Mouse (Mus musculus): ENCODE measurements around the gene Gtf3c3. TPM values are rescaled to one million over a fixed set of nuclear protein-coding genes. Genes with fewer than 3 reads are reported as not detected.

Gene Gtf3c3
- total and polyA plus RNA-seq, 2 experiments from 2014 or later: 16.7 to 21.5 TPM

GRCm38 (mm10) chr1:54443641-54444040, 4.9 kb upstream of the Gtf3c3 start:
- no peak overlapping the region for H3K4me2 ChIP-seq (ENCODE audit: low read depth, low read length)
- DNase-seq (ENCODE audit: low spot score) (peak; percentile 30), ATAC-seq (no peak; the same call in 1 of the 2 replicates)
- no peaks in the 10 kb centered on the region for H3K4me1 ChIP-seq (ENCODE audit: insufficient read depth, low read length)
- no peak overlapping the region for H3K9ac ChIP-seq (replicated peaks; ENCODE audit: low read length)
- H3K27me3 ChIP-seq (ENCODE audit: insufficient read depth, low read length): no peaks in the 10 kb centered on the region
- TF ChIP-seq CTCF (IDR thresholded peaks at IDR 0.05; ENCODE audit: low read depth): no peak
- WGBS: 46% methylated on average over 7 of the region's 7 CpGs
- H3K36me3 ChIP-seq (ENCODE audit: insufficient read depth, low read length): no peaks in the 10 kb centered on the region
- no peak overlapping the region for H3K27ac ChIP-seq
- H3K9me3 ChIP-seq (ENCODE audit: low read length): no peaks in the 10 kb centered on the region
- H3K4me3 ChIP-seq (ENCODE audit: low read length): no peak overlapping the region

GRCm38 (mm10) chr1:54439080-54439476, 307 bp upstream of the Gtf3c3 start:
- Histone ChIP-seq H3K36me3 (ENCODE audit: insufficient read depth, low read length) (no peaks in the 10 kb centered on the region), H3K27me3 (ENCODE audit: insufficient read depth, low read length) (no peaks in the 10 kb centered on the region), H3K4me2 (ENCODE audit: low read depth, low read length) (peak overlapping the region; percentile 88), H3K9me3 (ENCODE audit: low read length) (no peaks in the 10 kb centered on the region), H3K9ac (replicated peaks; ENCODE audit: low read length) (peak overlapping the region; percentile 75), H3K4me1 (ENCODE audit: insufficient read depth, low read length) (peaks cover 5% of the 10 kb centered on the region), H3K4me3 (ENCODE audit: low read length) (peak overlapping the region; percentile 69), H3K27ac (peak overlapping the region; percentile 43; the same call in 1 of the 2 replicates)
- no peak for DNase-seq (ENCODE audit: low spot score)
- peak; percentile 66; the same call in 1 of the 2 replicates for ATAC-seq
- 47% methylated on average over 3 of the region's 3 CpGs for WGBS
- TF ChIP-seq CTCF (IDR thresholded peaks at IDR 0.05; ENCODE audit: low read depth): no peak

GRCm38 (mm10) chr1:54422195-54422750, 16.5 kb downstream of the Gtf3c3 start:
- Histone ChIP-seq H3K4me1 (ENCODE audit: insufficient read depth, low read length) (no peaks in the 10 kb centered on the region), H3K36me3 (ENCODE audit: insufficient read depth, low read length) (peaks cover 36% of the 10 kb centered on the region), H3K9me3 (ENCODE audit: low read length) (no peaks in the 10 kb centered on the region), H3K9ac (replicated peaks; ENCODE audit: low read length) (no peak overlapping the region), H3K27me3 (ENCODE audit: insufficient read depth, low read length) (no peaks in the 10 kb centered on the region), H3K4me2 (ENCODE audit: low read depth, low read length) (no peak overlapping the region), H3K4me3 (ENCODE audit: low read length) (no peak overlapping the region), H3K27ac (no peak overlapping the region)
- DNase-seq (ENCODE audit: low spot score) (no peak), ATAC-seq (no peak)
- TF ChIP-seq CTCF (IDR thresholded peaks at IDR 0.05; ENCODE audit: low read depth): no peak
- 90% methylated on average over 4 of the region's 4 CpGs for WGBS

GRCm38 (mm10) chr1:54421670-54422069, 17.1 kb downstream of the Gtf3c3 start:
- H3K9me3 ChIP-seq (ENCODE audit: low read length): no peaks in the 10 kb centered on the region
- no peak overlapping the region for H3K9ac ChIP-seq (replicated peaks; ENCODE audit: low read length)
- 96% methylated on average over 3 of the region's 3 CpGs for WGBS
- DNase-seq (ENCODE audit: low spot score) (no peak), ATAC-seq (no peak)
- H3K27ac ChIP-seq: no peak overlapping the region
- TF ChIP-seq CTCF (IDR thresholded peaks at IDR 0.05; ENCODE audit: low read depth): no peak
- H3K4me2 ChIP-seq (ENCODE audit: low read depth, low read length): no peak overlapping the region
- peaks cover 37% of the 10 kb centered on the region for H3K36me3 ChIP-seq (ENCODE audit: insufficient read depth, low read length)
- no peaks in the 10 kb centered on the region for H3K27me3 ChIP-seq (ENCODE audit: insufficient read depth, low read length)
- H3K4me3 ChIP-seq (ENCODE audit: low read length): no peak overlapping the region
- no peaks in the 10 kb centered on the region for H3K4me1 ChIP-seq (ENCODE audit: insufficient read depth, low read length)

DNA sequence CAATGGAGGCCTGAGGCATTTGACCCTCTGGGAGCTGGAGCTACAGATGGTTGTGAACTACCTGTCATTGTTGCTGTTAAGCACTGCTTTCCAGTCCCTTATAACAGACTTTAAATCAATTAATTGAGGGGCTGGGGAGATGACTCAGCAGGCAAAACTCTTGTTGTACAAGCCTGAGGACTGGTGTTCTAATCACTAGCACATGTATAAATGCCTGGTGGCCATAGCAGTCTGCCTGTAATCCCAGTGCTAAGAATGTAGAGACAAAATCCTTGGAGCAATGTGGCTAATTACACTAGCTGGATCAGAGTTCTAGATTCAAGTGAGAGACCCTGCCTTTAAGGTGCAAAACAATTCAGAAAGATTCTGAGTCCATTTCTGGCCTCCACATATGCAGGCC, 36.0 kb downstream of the Gtf3c3 start:
- DNase-seq (ENCODE audit: low spot score): no peak
- Histone ChIP-seq H3K4me1 (ENCODE audit: insufficient read depth, low read length) (no peaks in the 10 kb centered on the region), H3K4me3 (ENCODE audit: low read length) (no peak overlapping the region), H3K27ac (no peak overlapping the region), H3K27me3 (ENCODE audit: insufficient read depth, low read length) (no peaks in the 10 kb centered on the region), H3K9me3 (ENCODE audit: low read length) (no peaks in the 10 kb centered on the region), H3K4me2 (ENCODE audit: low read depth, low read length) (no peak overlapping the region), H3K36me3 (ENCODE audit: insufficient read depth, low read length) (peaks cover 32% of the 10 kb centered on the region), H3K9ac (replicated peaks; ENCODE audit: low read length) (no peak overlapping the region)
- ATAC-seq: no peak
- no peak for TF ChIP-seq CTCF (IDR thresholded peaks at IDR 0.05; ENCODE audit: low read depth)

- Histone ChIP-seq H3K4me2 (ENCODE audit: low read depth, low read length) (no peak overlapping the region), H3K9me3 (ENCODE audit: low read length) (no peaks in the 10 kb centered on the region), H3K4me3 (ENCODE audit: low read length) (no peak overlapping the region), H3K27me3 (ENCODE audit: insufficient read depth, low read length) (no peaks in the 10 kb centered on the region), H3K4me1 (ENCODE audit: insufficient read depth, low read length) (no peaks in the 10 kb centered on the region), H3K9ac (replicated peaks; ENCODE audit: low read length) (no peak overlapping the region), H3K36me3 (ENCODE audit: insufficient read depth, low read length) (no peaks in the 10 kb centered on the region), H3K27ac (no peak overlapping the region)
- no peak for DNase-seq (ENCODE audit: low spot score)
- TF ChIP-seq CTCF (IDR thresholded peaks at IDR 0.05; ENCODE audit: low read depth): no peak
- ATAC-seq: no peak
- WGBS: 21% methylated on average over 1 of the region's 1 CpGs
Observed at GRCm38 (mm10) chr1:54384221-54384620, 54.5 kb downstream of the Gtf3c3 start.

All from hindbrain, postnatal 0 days (tissue).